Mouse (Mus musculus) CH12.LX (cell line): ENCODE data around the gene Wscd1.

ENCODE experiments used
- MAZ ChIP-seq: IDR thresholded peaks from 2 replicates; pipeline ENCODE4 v1.6.1; 2012; ENCODE audit warnings: low read depth, mild to moderate bottlenecking, inconsistent platforms, low read length, improper control_type of control experiment, moderate library complexity
- POLR2A ChIP-seq: IDR thresholded peaks from 2 replicates; pipeline ENCODE4 v1.6.1; 2011; ENCODE audit warnings: low read depth, mild to moderate bottlenecking, improper control_type of control experiment, low read length
- TCF12 ChIP-seq: IDR thresholded peaks from 2 replicates; pipeline ENCODE4 v1.6.1; 2014; ENCODE audit warnings: low read depth, mild to moderate bottlenecking, inconsistent platforms, low read length, improper control_type of control experiment

DNA sequence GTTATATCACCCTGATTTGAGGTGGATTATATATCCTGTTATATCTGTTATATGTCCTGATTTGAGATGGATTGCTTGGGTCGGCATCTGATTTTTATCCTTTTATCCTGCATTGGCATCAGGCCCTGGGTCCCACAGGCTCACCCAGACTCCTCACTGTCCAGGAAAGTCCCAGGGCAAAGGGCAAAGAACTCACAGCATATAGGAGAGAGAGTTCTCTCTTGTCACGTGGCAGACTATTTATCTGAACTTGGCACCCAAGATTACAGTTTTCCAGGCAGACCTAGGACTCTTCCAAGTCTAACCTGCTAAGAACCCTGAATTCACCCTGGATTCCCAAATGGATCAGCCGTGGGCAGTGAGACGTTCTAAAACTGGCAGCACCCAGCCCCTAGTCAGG lies 38.5 kb downstream of the Wscd1 start:
- no peak for TF ChIP-seq TCF12
- no peak for TF ChIP-seq POLR2A
- TF ChIP-seq MAZ, result no peak
